Mouse (Mus musculus) megakaryocyte progenitor cell, adult 5-6 weeks (primary cell): ENCODE results near the gene Ppp1r3f. TPM values are rescaled to one million over a fixed set of nuclear protein-coding genes. Genes with fewer than 3 reads are reported as not detected.
A peak's percentile ranks its signal among the peaks of the same experiment; 100 is the strongest.

Experiments
- ATAC-seq: replicated peaks from 2 replicates; pipeline ENCODE4 v1.8.0; 2016; ENCODE audit warnings: mild to moderate bottlenecking, moderate TSS enrichment, inconsistent platforms; ENCODE audit not compliant: poor library complexity
- total RNA-seq, 2 experiments: library from RNA; stranded (forward) in 1 of 2; stranded (reverse) in 1 of 2; fragments of 157-497, 149-512 nt in 1 of 2; fragments of 200-1000 nt in 1 of 2; gene quantifications; 2 replicates each; pipeline versions ENCODE4 v1.2.3 to v1.2.4; 2015 to 2017

The Ppp1r3f gene
- total RNA-seq, 2 experiments from 2014 or later, result 0.29 to 1.3 TPM

GRCm38 (mm10) chrX:7563076-7563475 is 11.0 kb downstream of the Ppp1r3f start:
- peak; percentile 86 for ATAC-seq

GRCm38 (mm10) chrX:7553474-7553873 is 20.6 kb downstream of the Ppp1r3f start:
- no peak for ATAC-seq

GRCm38 (mm10) chrX:7524961-7525360 is 49.1 kb downstream of the Ppp1r3f start:
- ATAC-seq, result no peak

Other genes starting within 250 kb of the Ppp1r3f start
- 0.37 and 0.52 TPM in 2 replicates for gene Usp27x, start 198.5 kb downstream of the Ppp1r3f start, total RNA-seq (2015)
- gene Usp27x, start 198.5 kb downstream of the Ppp1r3f start, total RNA-seq (2017), result 0.41 and 0.46 TPM in 2 replicates
- gene Foxp3, start 639 bp downstream of the Ppp1r3f start, total RNA-seq (2015), result not detected in 2 replicates
- gene Foxp3, start 639 bp downstream of the Ppp1r3f start, total RNA-seq (2017), result 0.08 and 0.10 TPM in 2 replicates
- gene Ccdc22, start 31.2 kb upstream of the Ppp1r3f start, total RNA-seq (2015), result 18.8 and 20.5 TPM in 2 replicates
- 38.1 and 47.6 TPM in 2 replicates for gene Ccdc22, start 31.2 kb upstream of the Ppp1r3f start, total RNA-seq (2017)
- 0.24 and 0.47 TPM in 2 replicates for gene Cacna1f, start 32.8 kb upstream of the Ppp1r3f start, total RNA-seq (2015)
- 0.10 and 0.29 TPM in 2 replicates for gene Cacna1f, start 32.8 kb upstream of the Ppp1r3f start, total RNA-seq (2017)
- gene Syp, start 64.2 kb upstream of the Ppp1r3f start, total RNA-seq (2015), result not detected in 2 replicates
- gene Syp, start 64.2 kb upstream of the Ppp1r3f start, total RNA-seq (2017), result 0.46 and 0.54 TPM in 2 replicates
- gene Prickle3, start 83.0 kb upstream of the Ppp1r3f start, total RNA-seq (2015), result 3.9 and 4.8 TPM in 2 replicates
- gene Prickle3, start 83.0 kb upstream of the Ppp1r3f start, total RNA-seq (2017), result 4.1 and 6.0 TPM in 2 replicates
- 115 and 133 TPM in 2 replicates for gene Plp2, start 97.1 kb upstream of the Ppp1r3f start, total RNA-seq (2015)
- 26.4 and 37.1 TPM in 2 replicates for gene Plp2, start 97.1 kb upstream of the Ppp1r3f start, total RNA-seq (2017)
- gene Magix, start 107.0 kb upstream of the Ppp1r3f start, total RNA-seq (2015), result not detected in 2 replicates
- gene Magix, start 107.0 kb upstream of the Ppp1r3f start, total RNA-seq (2017), result not detected in 2 replicates
- 26.8 and 28.2 TPM in 2 replicates for gene Gpkow, start 122.8 kb upstream of the Ppp1r3f start, total RNA-seq (2015)
- gene Gpkow, start 122.8 kb upstream of the Ppp1r3f start, total RNA-seq (2017), result 19.2 and 24.4 TPM in 2 replicates
- 27.3 and 39.9 TPM in 2 replicates for gene Wdr45, start 140.1 kb upstream of the Ppp1r3f start, total RNA-seq (2015)
- 18.4 and 21.7 TPM in 2 replicates for gene Wdr45, start 140.1 kb upstream of the Ppp1r3f start, total RNA-seq (2017)
- 0.59 TPM in 1 of 2 replicates, not detected in the other for gene Gm45208, start 148.0 kb upstream of the Ppp1r3f start, total RNA-seq (2015)
- gene Gm45208, start 148.0 kb upstream of the Ppp1r3f start, total RNA-seq (2017), result not detected in 2 replicates
- 11.1 and 15.3 TPM in 2 replicates for gene Praf2, start 154.2 kb upstream of the Ppp1r3f start, total RNA-seq (2015)
- gene Praf2, start 154.2 kb upstream of the Ppp1r3f start, total RNA-seq (2017), result 3.4 and 4.9 TPM in 2 replicates
- 0.88 and 1.2 TPM in 2 replicates for gene Ccdc120, start 176.6 kb upstream of the Ppp1r3f start, total RNA-seq (2015)
- 0.33 and 1.1 TPM in 2 replicates for gene Ccdc120, start 176.6 kb upstream of the Ppp1r3f start, total RNA-seq (2017)
- 12.2 and 14.6 TPM in 2 replicates for gene Tfe3, start 188.3 kb upstream of the Ppp1r3f start, total RNA-seq (2015)
- 4.6 and 7.1 TPM in 2 replicates for gene Tfe3, start 188.3 kb upstream of the Ppp1r3f start, total RNA-seq (2017)
- gene Gripap1, start 215.5 kb upstream of the Ppp1r3f start, total RNA-seq (2015), result 34.4 and 34.9 TPM in 2 replicates
- 48.6 and 69.7 TPM in 2 replicates for gene Gripap1, start 215.5 kb upstream of the Ppp1r3f start, total RNA-seq (2017)
- 0.34 and 0.42 TPM in 2 replicates for gene Kcnd1, start 248.0 kb upstream of the Ppp1r3f start, total RNA-seq (2015)
- 0.21 and 0.68 TPM in 2 replicates for gene Kcnd1, start 248.0 kb upstream of the Ppp1r3f start, total RNA-seq (2017)